Mouse (Mus musculus) urinary bladder, postnatal 10 days (tissue): Measurements from ENCODE around the gene Nisch.

Source experiments
- DNase-seq: peaks from one replicate; pipeline ENCODE4 v3.0.0; 2022; ENCODE audit warnings: low spot score

The Nisch gene

DNA sequence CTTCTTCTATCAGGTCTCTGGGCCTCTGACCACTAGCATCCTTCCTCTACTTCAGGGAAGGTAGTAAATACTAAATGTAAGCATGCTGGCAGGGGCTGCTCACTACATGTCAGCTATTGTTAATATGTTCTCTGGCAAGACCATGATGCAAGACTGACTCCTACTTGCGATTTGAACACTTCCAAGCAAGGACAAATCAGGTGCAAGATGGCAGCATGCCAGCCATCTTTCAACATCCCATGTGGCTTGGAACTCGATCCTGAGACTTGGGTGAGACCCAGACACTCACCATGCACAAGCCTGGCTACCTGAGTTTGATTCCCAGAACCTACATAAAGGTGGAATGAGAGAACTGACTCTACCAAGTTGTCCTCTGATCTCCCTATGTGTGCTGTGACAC is 24.8 kb downstream of the Nisch start:
- DNase-seq, result no peak

- no peak for DNase-seq
Observed at GRCm38 (mm10) chr14:31189348-31189747, 27.4 kb downstream of the Nisch start.

DNA sequence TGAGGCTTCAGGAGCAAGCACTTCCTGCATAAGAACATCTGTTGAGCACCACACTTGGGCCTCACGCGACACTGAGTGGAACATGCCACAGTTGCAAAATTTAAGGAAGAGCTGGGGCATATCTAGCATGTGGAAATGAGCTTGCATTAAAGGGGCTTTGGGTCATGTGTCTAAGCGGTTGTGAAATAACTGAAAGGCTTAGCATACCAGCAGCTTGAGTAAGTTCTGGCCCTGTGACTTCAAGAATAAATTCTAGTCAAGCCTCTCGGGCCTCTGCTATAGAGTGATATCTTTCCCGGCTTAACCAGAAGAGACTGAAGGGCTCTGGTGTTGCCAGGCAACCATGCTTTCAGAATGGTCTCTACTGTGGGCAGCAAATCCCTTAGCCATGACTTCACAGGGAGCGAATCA is 28.0 kb downstream of the Nisch start:
- DNase-seq, result no peak

- no peak for DNase-seq
Observed at GRCm38 (mm10) chr14:31186656-31187055, 30.1 kb downstream of the Nisch start.

DNA sequence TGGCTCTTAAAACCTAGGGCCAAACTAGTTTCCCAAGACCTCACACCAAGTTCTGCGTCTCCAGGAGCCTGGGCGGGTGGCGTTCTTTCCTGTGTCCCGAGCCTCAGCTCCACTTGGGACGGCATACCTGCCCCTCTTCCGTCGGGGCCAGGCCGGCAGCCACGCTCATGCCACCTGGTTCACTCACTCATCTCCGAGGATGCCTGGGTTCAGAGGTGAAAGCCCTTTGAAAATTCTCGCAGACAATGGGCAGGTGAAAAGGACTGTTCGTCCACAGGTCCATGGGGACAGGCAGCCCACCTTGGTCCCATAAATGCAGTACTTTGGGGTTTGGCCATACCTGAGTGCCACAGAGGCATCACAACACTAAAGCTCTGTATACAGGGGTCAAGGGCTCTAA is 32.6 kb downstream of the Nisch start:
- no peak for DNase-seq

DNA sequence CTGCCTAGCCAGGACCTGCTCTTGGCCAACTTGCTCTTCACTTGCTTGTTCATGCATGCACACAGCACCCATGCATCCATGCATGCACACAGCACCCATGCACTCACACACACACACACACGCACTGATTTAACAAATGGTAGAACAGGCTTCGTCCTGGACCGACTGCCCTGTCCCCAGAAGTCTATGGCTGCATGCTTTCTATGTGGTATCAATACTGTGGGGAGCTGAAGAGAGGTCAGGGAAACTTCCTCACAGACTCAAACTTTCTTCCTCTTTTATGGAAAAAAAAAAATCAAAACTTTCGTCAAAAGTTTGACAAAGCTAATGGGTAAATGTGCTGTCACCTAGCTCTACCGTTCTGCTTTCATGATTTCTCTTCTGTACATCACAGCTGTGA is 33.2 kb downstream of the Nisch start:
- DNase-seq, result no peak

DNA sequence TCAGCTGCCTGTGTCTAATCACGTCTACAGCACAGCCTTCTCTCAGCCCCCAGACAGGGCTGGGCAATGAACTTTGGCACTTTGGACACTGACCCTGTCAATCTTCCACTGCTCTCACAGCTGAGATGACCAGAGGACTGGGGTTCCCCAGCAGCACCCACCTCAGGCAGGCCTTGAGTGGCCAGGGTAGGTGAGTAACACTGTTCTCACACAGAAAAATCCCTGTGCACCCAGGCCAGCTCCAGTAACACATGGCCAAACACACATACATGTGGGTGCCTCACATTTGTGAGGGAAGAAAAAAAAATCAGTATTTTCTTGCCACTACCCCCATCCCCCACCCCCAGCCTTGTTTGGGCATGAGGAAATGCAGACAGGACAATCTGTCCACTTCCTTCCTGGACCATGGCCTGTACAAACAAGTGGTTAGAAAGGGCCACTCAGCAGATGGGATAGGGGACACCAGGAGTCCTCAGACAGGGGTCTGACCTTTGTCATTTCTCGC is 33.9 kb downstream of the Nisch start:
- no peak for DNase-seq

DNA sequence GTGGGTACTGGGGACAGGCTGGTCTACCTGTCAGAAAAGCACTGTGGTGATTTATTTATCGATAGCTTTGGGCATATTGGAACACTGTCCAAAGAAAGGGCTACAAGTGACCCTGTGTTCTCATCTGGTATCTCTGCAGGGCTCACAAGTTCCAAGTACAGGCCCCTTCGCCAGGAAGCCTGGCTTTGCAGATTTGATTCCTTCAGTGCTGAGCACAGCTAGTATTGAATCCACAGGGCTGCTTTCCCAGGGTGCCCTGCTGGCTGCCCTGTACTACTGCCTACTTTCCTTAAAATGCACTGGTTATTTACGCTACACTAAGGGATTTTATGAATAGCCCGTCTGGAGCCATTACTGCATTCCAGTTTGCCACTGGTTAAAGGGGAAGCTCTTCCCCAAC is 35.2 kb downstream of the Nisch start:
- DNase-seq, result no peak

- DNase-seq, result no peak
Observed at GRCm38 (mm10) chr14:31179677-31180365, 36.9 kb downstream of the Nisch start.

DNA sequence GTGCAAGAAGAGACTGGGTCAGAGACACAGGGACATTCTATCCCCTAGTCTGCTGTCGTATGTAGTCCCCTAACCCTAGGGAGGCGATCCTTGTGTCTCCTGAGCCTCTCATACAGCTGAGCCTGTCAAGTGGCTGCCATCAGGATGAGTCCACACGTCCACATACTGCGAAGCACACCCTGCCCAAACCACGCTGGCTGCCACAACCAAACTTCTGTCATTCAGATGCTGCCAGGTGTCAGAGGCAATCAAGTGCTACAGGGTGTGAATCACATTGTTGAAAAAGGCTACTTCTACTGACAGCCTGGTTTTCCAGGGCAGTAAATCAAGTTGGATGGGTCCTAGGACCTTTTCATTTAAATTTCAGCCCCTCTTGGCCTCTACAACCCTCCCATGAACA is 39.0 kb downstream of the Nisch start:
- DNase-seq, result no peak

DNA sequence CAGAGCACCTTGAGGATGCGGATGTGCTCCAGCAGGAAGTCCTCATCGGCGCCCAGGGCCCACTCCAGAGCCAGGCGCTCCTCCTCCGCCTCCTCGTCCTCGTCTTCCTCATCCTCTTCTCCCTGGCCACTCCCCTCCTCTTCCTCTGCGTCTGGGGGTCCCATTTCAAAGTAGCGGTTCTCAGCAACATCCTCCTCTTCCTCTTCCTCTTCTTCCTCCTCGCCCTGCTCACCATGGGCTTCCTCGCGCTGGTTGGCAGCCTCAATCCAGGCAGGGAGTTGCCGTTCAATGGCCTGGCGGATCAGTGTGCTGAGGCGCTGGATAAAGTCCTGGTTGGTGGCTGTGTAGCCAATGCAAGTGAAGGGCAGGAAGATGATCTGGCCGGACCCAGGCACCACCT is 39.5 kb downstream of the Nisch start:
- no peak for DNase-seq

DNA sequence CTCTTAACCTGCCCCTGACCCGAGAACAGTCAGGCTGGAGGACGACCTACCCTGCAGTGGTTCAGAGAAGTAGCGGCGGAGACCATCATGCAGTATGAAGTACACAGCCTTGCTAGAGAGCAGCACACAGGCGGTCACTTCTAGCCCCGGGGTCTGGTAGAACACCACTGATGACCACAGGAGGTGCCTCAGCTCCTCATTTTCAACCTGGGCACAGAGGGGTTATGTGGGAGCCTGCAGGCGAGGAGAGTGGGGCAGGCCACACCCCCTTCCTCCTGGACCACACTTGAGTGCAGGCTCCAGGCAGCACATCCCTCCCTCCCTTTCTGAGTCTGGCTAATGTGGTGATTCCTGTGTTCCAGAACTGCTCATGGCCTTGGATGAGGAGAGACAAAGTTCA is 43.2 kb downstream of the Nisch start:
- no peak for DNase-seq

GRCm38 (mm10) chr14:31172781-31173455 is 43.8 kb downstream of the Nisch start:
- no peak for DNase-seq

- no peak for DNase-seq
Observed at GRCm38 (mm10) chr14:31171821-31172220, 44.9 kb downstream of the Nisch start.

DNA sequence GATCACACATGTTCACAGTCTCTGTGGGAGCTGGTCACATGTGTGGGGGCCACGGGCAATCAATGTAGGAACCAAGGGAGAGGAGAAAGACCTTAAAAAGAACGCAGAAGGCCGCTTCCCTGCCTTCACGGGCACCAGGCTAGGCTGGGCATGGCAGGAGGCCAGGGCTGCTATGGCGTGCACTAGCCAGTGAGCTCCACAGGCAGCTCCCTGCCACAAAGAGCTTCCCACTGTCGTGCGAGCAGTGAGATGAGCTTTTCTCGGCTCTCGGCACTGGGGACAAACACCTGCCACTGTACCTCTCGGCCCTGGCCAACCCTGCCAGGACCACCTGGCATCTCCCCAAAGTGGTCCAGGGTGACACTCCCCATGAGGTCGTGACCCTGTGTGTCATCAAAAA is 45.4 kb downstream of the Nisch start:
- no peak for DNase-seq

DNA sequence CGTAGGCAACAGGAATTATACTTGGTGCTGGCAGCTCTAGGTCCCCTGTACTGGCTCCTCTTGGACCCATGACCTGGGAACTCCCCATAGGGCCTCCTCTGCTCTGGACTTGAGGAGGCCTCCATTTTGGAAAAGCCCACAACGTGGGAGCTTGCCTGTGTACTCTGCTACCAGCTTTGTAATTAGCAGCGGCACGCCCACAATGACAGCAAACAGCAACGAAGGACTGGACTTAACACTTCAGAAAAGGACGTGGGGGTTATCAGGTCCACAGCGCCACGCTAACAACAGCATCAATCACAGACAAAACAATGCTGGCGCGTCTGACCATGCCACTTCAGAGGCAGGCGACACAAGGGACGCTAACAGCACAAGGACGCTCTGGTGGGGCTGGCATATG is 45.8 kb downstream of the Nisch start:
- DNase-seq, result no peak

- DNase-seq, result no peak
Observed at GRCm38 (mm10) chr14:31169508-31169907, 47.2 kb downstream of the Nisch start.

DNA sequence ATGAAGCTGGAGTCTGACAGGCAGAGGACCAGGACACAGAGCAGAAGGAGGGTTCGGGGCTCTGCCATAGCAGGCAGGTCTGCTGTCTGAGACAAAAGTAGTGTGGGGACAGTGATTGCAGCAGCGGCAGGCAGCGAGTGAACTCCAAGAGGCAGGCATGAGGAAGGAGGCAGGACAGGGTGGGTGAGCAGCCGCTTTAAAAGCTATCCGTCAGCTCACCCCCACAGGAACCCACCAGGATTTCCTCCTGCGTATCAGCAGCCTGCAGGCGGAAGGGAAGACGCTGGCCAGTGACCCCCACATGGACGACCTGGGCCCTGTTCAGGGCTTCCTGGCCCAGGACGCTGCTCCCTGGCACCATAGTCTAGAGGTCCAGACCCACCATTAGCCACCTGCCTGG is 48.3 kb downstream of the Nisch start, which contains the start of gene Stab1:
TSS of gene Stab1 (minus strand) at position 217 of the 400 bp plus-strand sequence.
- DNase-seq, result no peak

DNA sequence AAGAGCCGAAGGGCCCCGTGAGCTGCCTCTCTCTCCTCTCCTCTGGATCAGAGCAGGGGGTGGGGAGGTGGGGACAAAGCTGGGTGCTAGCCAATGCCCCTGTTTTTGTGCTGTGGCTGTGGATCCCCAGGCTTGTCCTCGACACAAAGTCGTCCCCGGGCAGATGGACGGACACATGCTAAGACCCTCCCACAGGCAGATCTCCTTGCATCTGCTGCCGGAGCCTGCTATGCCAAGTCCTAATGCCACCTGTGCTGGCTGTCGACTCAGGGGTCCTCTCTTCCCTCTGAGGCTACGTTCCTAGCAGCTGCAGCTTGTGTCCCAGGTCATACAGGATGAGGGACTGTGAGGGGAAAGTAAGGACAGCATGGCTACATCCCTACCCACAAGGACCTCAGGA is 49.9 kb downstream of the Nisch start:
- no peak for DNase-seq

DNA sequence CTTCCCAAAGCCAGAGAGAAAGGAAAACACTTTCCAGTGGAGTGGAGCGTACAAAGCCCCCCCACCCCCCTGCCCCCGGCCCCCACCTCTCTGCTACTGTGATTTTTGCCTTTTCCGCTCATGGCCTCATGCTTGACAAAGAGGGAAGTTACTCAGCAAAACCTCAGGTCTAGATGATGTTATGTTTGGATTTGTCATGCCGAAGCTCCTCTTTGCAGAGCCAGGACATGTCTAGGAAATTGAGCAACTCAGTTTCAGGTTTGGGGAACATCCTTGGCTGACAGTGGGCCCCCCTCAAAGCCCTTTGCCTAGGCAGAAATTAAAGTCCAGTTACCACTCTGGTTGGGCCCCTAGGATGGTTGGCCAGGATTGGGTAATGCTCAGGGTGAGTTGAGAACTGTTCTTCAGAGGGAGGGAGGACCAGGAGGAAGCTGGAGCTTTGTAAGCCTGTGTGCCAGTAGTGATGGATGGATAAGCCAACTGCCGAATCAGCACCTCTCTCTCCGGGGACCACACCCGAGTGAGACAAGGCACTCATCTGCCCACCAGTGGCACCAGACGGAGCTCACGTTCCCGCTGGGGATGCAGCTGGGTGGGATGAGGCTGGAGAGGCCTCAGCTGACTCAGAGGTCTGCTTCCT is 50.6 kb downstream of the Nisch start:
- DNase-seq, result no peak

DNA sequence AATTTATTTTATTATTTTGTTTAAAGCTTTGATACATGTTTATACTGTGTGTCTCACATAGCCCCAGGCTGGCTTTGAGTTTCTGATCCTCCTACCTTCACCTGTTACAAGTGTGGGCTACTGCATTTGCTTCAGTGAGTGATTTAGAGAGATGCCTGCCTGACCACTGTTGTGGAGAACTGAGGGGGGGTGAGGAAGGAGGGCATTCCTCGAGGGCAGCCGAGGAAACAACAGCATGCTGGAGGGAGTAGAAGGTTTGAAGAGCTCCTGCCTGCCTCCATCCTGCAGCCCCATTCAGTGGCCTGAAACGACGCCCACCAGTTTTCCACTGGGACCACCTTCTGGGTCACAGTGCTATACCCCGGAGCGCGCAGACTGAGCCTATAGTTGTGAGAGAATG is 51.3 kb downstream of the Nisch start:
- no peak for DNase-seq

- DNase-seq, result no peak
Observed at GRCm38 (mm10) chr14:31165010-31165409, 51.7 kb downstream of the Nisch start.

- no peak for DNase-seq
Observed at GRCm38 (mm10) chr14:31164067-31164466, 52.7 kb downstream of the Nisch start.
